Mouse (Mus musculus) embryonic fibroblast, embryonic 13.5 days (primary cell): ENCODE measurements around the gene Fto.

ENCODE experiments used
- CTCF ChIP-seq: IDR thresholded peaks from 2 replicates; pipeline ENCODE4 v1.5.1; 2011; ENCODE audit warnings: mild to moderate bottlenecking, control low read depth, low read length, moderate library complexity, borderline replicate concordance; ENCODE audit not compliant: insufficient read depth
- POLR2A ChIP-seq: IDR thresholded peaks from 2 replicates; pipeline ENCODE4 v1.6.1; 2011; ENCODE audit warnings: low read depth, mild to moderate bottlenecking, control low read depth, low read length, moderate library complexity

DNA sequence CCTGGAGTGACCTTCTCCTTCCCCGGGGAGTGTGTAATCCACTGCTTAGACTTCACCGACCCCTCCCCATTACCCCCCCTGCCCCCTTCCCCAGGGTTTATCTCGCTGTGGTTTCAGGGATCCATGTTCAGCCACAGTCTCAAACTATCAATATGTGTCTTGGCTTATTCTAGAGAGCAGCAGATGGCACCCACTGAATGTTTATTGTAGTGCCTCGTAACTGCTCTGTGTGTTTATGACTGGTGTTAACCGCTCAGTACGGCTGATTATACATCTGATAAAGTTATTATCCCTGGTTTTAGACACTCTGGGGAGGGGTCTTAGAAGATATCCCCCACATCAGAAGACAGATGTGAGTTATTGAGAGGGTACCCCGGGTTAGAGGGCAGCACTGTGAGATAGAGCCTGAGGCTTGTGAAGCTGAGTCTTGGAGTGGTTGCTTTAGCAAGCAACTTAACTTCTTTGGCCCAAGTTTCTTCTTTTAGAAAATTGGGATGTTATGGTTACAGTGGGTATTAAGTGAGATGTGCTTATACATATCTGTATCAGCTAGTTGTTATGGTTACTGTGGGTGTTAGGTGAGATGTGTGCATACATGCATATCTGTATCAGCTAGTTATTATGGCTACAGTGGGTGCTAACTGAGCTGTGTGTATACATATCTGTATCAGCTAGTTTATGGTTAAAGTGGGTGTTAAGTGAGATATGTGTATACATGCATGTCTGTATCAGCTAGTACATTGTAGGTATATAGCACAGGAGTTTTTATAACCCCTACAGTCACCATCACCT, 5.8 kb downstream of the Fto start:
- TF ChIP-seq POLR2A: no peak
- no peak for TF ChIP-seq CTCF
